8 mouse cellular contexts compared by ENCODE assay signal in genomic region chr4:84675171-84675973, GRCm38 (mm10). TPM values are rescaled to one million over a fixed set of nuclear protein-coding genes. Genes with fewer than 3 reads are reported as not detected.
DNase-seq lines count a peak whose midpoint lies in the region; ATAC-seq and TF ChIP-seq lines count a peak whose summit lies in the region.

Gene Bnc2, minus strand, starts transcription at chr4:84675275.

- no peak within 1 kb of the TSS for H3K27ac ChIP-seq in cortical plate, adult 2 months (ENCODE audit: insufficient read depth, low read length)
- peak within 1 kb of the TSS; percentile 91 for H3K27ac ChIP-seq in intestine, embryonic 16.5 days (ENCODE audit: low read length)
- H3K27ac ChIP-seq in liver, embryonic 15.5 days (replicated peaks): no peak within 1 kb of the TSS
- H3K27ac ChIP-seq in neural tube, embryonic 14.5 days (ENCODE audit: low read depth, low read length): peak within 1 kb of the TSS; percentile 52; the same call in 1 of the 2 replicates

- no peak for TF ChIP-seq CTCF in cortical plate, adult 2 months (IDR thresholded peaks at IDR 0.05; ENCODE audit: extremely low read depth, insufficient read depth, low read length)

- WGBS in intestine, embryonic 16.5 days: 1% methylated on average over 73 of the region's 80 CpGs
- WGBS in liver, embryonic 15.5 days (ENCODE audit: insufficient replicate concordance): under 1% methylated on average over 76 of the region's 80 CpGs
- under 1% methylated on average over 66 of the region's 80 CpGs for WGBS in neural tube, embryonic 14.5 days

- H3K4me3 ChIP-seq in cortical plate, adult 2 months (ENCODE audit: insufficient read depth, low read length): peak within 1 kb of the TSS; percentile 11; the same call in 1 of the 2 replicates
- peak within 1 kb of the TSS; percentile 72 for H3K4me3 ChIP-seq in intestine, embryonic 16.5 days (ENCODE audit: low read length)
- peak within 1 kb of the TSS; percentile 52 for H3K4me3 ChIP-seq in liver, embryonic 15.5 days (replicated peaks)
- H3K4me3 ChIP-seq in neural tube, embryonic 14.5 days (ENCODE audit: low read depth, low read length): peak within 1 kb of the TSS; percentile 69

- peak within 1 kb of the TSS; percentile 80 for H3K9ac ChIP-seq in intestine, embryonic 16.5 days (ENCODE audit: low read depth, low read length)
- H3K9ac ChIP-seq in liver, embryonic 15.5 days: no peak within 1 kb of the TSS
- peak within 1 kb of the TSS; percentile 29 for H3K9ac ChIP-seq in neural tube, embryonic 14.5 days (replicated peaks; ENCODE audit: low read depth, low read length)

- no peaks in the 10 kb centered on the region for H3K36me3 ChIP-seq in intestine, embryonic 16.5 days (ENCODE audit: control insufficient read depth, insufficient read depth, low read length)
- no peaks in the 10 kb centered on the region for H3K36me3 ChIP-seq in liver, embryonic 15.5 days (replicated peaks)
- no peaks in the 10 kb centered on the region for H3K36me3 ChIP-seq in neural tube, embryonic 14.5 days (ENCODE audit: control insufficient read depth, insufficient read depth, low read length)

- TF ChIP-seq POLR2A in cortical plate, adult 2 months (IDR thresholded peaks at IDR 0.05; ENCODE audit: extremely low read depth, insufficient read depth, low read length): no peak

- no peaks in the 10 kb centered on the region for H3K4me1 ChIP-seq in cortical plate, adult 2 months (ENCODE audit: control insufficient read depth, insufficient read depth, low read length)
- H3K4me1 ChIP-seq in intestine, embryonic 16.5 days (ENCODE audit: control insufficient read depth, insufficient read depth, low read length): no peaks in the 10 kb centered on the region; the same call in 1 of the 2 replicates
- peaks cover 2% of the 10 kb centered on the region; the same call in 1 of the 2 replicates for H3K4me1 ChIP-seq in liver, embryonic 15.5 days (replicated peaks)
- H3K4me1 ChIP-seq in neural tube, embryonic 14.5 days (ENCODE audit: control insufficient read depth, insufficient read depth, low read length): peaks cover 10% of the 10 kb centered on the region

- DNase-seq in lung, adult 18-20 months: peak; percentile 20 to 21
- DNase-seq in lung, postnatal 25 days (ENCODE audit: low spot score): no peak
- DNase-seq in gonadal fat pad, adult 2 months (ENCODE audit: low read depth): no peak
- DNase-seq in B cell, adult 2 months: no peak

- ATAC-seq in intestine, embryonic 16.5 days: peak; percentile 68
- peak; percentile 28; the same call in 1 of the 2 replicates for ATAC-seq in liver, embryonic 15.5 days (ENCODE audit: insufficient read depth)
- ATAC-seq in neural tube, embryonic 14.5 days (ENCODE audit: low read depth): peak; percentile 70

- H3K4me2 ChIP-seq in intestine, embryonic 16.5 days (ENCODE audit: low read depth, low read length): peak within 1 kb of the TSS; percentile 92
- H3K4me2 ChIP-seq in liver, embryonic 15.5 days: peak within 1 kb of the TSS; percentile 69
- peak within 1 kb of the TSS; percentile 99 for H3K4me2 ChIP-seq in neural tube, embryonic 14.5 days (ENCODE audit: low read depth, low read length)

- H3K27me3 ChIP-seq in intestine, embryonic 16.5 days (replicated peaks; ENCODE audit: control insufficient read depth, insufficient read depth, low read length): peaks cover 3% of the 10 kb centered on the region; the same call in 1 of the 2 replicates
- peaks cover 74% of the 10 kb centered on the region for H3K27me3 ChIP-seq in liver, embryonic 15.5 days
- peaks cover 13% of the 10 kb centered on the region for H3K27me3 ChIP-seq in neural tube, embryonic 14.5 days (ENCODE audit: control insufficient read depth, insufficient read depth, low read length)

- no peaks in the 10 kb centered on the region for H3K9me3 ChIP-seq in intestine, embryonic 16.5 days (ENCODE audit: control insufficient read depth, low read length)
- no peaks in the 10 kb centered on the region for H3K9me3 ChIP-seq in liver, embryonic 15.5 days (replicated peaks)
- no peaks in the 10 kb centered on the region for H3K9me3 ChIP-seq in neural tube, embryonic 14.5 days (ENCODE audit: control insufficient read depth, low read length)

RNA-seq across cellular contexts. Expression of gene Bnc2, which starts in this region (rescaled TPM):
- polyA plus RNA-seq in cortical plate, adult 2 months (2012; rRNA removed): 0.26 and 0.73 TPM in 2 replicates
- polyA plus RNA-seq in gonadal fat pad, adult 2 months (2012; rRNA removed): 6.8 and 11.0 TPM in 2 replicates
- polyA plus RNA-seq in intestine, embryonic 16.5 days (2015; fragmentation: Nextera tagmentation; extraction: Ambion mirVana): 8.9 and 10.4 TPM in 2 replicates
- 0.29 and 0.36 TPM in 2 replicates for polyA plus RNA-seq in liver, embryonic 15.5 days (2015; fragmentation: Nextera tagmentation; extraction: Ambion mirVana)
- 16.2 and 20.8 TPM in 2 replicates for polyA plus RNA-seq in neural tube, embryonic 14.5 days (2014; fragmentation: Nextera tagmentation; extraction: Ambion mirVana)

Comparison
In these comparisons a context has a peak if more than half of its experiments do, and no peak if none do; other contexts are left out.
1. DNase-seq: peak in lung, adult 18-20 months (2 of 2); none in lung, postnatal 25 days (single experiment), gonadal fat pad, adult 2 months (single experiment) and B cell, adult 2 months (0 of 2).
2. Peak in ATAC-seq, H3K4me3 ChIP-seq and H3K4me2 ChIP-seq in liver, embryonic 15.5 days; RNA of the gene not detected or under 1 TPM.
3. H3K27ac ChIP-seq: peak in intestine, embryonic 16.5 days (single experiment) and neural tube, embryonic 14.5 days (single experiment); none in cortical plate, adult 2 months (single experiment) and liver, embryonic 15.5 days (single experiment).
4. H3K4me3 ChIP-seq: peak in every context shown above with its lines; median percentile 72 in intestine, embryonic 16.5 days; 69 in neural tube, embryonic 14.5 days; 52 in liver, embryonic 15.5 days; 11 in cortical plate, adult 2 months.
5. Peak in every context shown above with its lines, with median percentiles within 50 percentile points of each other: ATAC-seq and H3K4me2 ChIP-seq.